Mouse (Mus musculus): ENCODE measurements around the gene Vamp1. TPM values are rescaled to one million over a fixed set of nuclear protein-coding genes. Genes with fewer than 3 reads are reported as not detected.
"Not testable (repeated sequence)": the region's sequence is repeated elsewhere in the genome, so short reads cannot be mapped to it uniquely, and the experiment has no call there.

Vamp1 gene
- polyA plus RNA-seq, 1 experiment, result 1.4 TPM

GRCm38 (mm10) chr6:125274841-125275563, 59.7 kb downstream of the Vamp1 start:
- no peak overlapping the region for H3K4me3 ChIP-seq (replicated peaks)
- peaks cover 21% of the 10 kb centered on the region for H3K27me3 ChIP-seq (replicated peaks)
- peaks cover 4% of the 10 kb centered on the region; the same call in 1 of the 2 replicates for H3K9me3 ChIP-seq
- no peaks in the 10 kb centered on the region for H3K36me3 ChIP-seq (replicated peaks; ENCODE audit: low read length)
- H3K4me1 ChIP-seq, result peaks cover 31% of the 10 kb centered on the region
- TF ChIP-seq FLI1 (IDR thresholded peaks at IDR 0.05; ENCODE audit: low read length) (no peak), GATA1 (IDR thresholded peaks at IDR 0.05; ENCODE audit: borderline replicate concordance, low read length) (no peak)

DNA sequence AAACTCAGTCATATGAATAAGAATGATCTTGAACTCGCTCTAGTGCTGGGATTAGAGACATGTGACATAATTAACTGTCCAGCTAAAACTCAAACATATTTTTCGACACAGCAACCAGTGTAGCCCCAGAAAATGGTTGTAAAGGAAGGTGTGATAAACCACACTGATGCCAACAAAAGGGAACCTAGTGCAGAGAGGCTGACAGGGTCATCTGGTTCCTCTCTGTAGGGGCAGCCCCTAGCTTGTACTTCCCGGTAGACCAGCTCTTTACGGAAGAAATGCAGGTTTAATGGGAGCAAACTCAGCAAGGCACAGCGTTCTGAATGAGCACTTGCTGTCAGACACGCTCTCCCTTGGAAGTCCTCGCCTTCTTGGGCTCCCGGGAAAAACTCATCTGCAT, 64.4 kb downstream of the Vamp1 start:
- H3K4me3 ChIP-seq (replicated peaks), result no peak overlapping the region
- H3K36me3 ChIP-seq (replicated peaks; ENCODE audit: low read length), result no peaks in the 10 kb centered on the region
- peaks cover 24% of the 10 kb centered on the region for H3K27me3 ChIP-seq (replicated peaks)
- H3K9me3 ChIP-seq, result peaks cover 11% of the 10 kb centered on the region
- no peak for TF ChIP-seq FLI1 (IDR thresholded peaks at IDR 0.05; ENCODE audit: low read length)
- peaks cover 4% of the 10 kb centered on the region for H3K4me1 ChIP-seq

DNA sequence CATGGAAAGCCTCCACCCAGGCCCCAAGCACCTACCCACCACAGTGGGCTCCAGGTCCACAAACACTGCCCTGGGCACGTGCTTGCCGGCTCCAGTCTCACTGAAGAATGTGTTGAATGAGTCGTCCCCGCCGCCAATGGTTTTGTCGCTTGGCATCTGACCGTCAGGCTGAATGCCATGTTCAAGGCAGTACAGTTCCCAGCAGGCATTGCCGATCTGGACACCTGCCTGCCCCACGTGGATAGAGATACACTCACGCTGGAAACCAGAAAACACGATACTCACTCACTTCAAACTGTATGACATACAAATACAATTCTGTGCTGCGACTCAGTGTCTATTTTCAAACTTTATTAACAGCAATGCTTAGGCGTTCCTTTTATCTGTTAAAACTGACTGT, 67.4 kb downstream of the Vamp1 start:
- H3K36me3 ChIP-seq (replicated peaks; ENCODE audit: low read length); H3K4me3 ChIP-seq (replicated peaks); H3K4me1 ChIP-seq: not testable (repeated sequence)
- H3K27me3 ChIP-seq (replicated peaks), result peaks cover 10% of the 10 kb centered on the region
- peaks cover 13% of the 10 kb centered on the region for H3K9me3 ChIP-seq

GRCm38 (mm10) chr6:125284250-125284649, 68.9 kb downstream of the Vamp1 start:
- H3K36me3 ChIP-seq (replicated peaks; ENCODE audit: low read length), result no peaks in the 10 kb centered on the region
- no peaks in the 10 kb centered on the region for H3K4me1 ChIP-seq
- no peak overlapping the region for H3K4me3 ChIP-seq (replicated peaks)
- peaks cover 20% of the 10 kb centered on the region for H3K27me3 ChIP-seq (replicated peaks)
- H3K9me3 ChIP-seq, result peaks cover 13% of the 10 kb centered on the region
- TF ChIP-seq FLI1 (IDR thresholded peaks at IDR 0.05; ENCODE audit: low read length) (no peak), GATA1 (IDR thresholded peaks at IDR 0.05; ENCODE audit: borderline replicate concordance, low read length) (no peak)

GRCm38 (mm10) chr6:125284751-125285150, 69.4 kb downstream of the Vamp1 start:
- Histone ChIP-seq H3K4me1 (no peaks in the 10 kb centered on the region), H3K27me3 (replicated peaks) (peaks cover 20% of the 10 kb centered on the region), H3K36me3 (replicated peaks; ENCODE audit: low read length) (no peaks in the 10 kb centered on the region), H3K9me3 (peaks cover 12% of the 10 kb centered on the region), H3K4me3 (replicated peaks) (no peak overlapping the region)
- no peak for TF ChIP-seq FLI1 (IDR thresholded peaks at IDR 0.05; ENCODE audit: low read length)
- TF ChIP-seq GATA1 (IDR thresholded peaks at IDR 0.05; ENCODE audit: borderline replicate concordance, low read length), result no peak

GRCm38 (mm10) chr6:125285890-125286289, 70.5 kb downstream of the Vamp1 start, which contains the start of gene Tuba3a:
Tuba3a (minus strand) TSS chr6:125286042.
- H3K4me3 ChIP-seq (replicated peaks), result no peak within 1 kb of the TSS
- TF ChIP-seq FLI1 (IDR thresholded peaks at IDR 0.05; ENCODE audit: low read length) (no peak), GATA1 (IDR thresholded peaks at IDR 0.05; ENCODE audit: borderline replicate concordance, low read length) (no peak)
- peaks cover 23% of the 10 kb centered on the region for H3K27me3 ChIP-seq (replicated peaks)
- no peaks in the 10 kb centered on the region for H3K4me1 ChIP-seq
- H3K9me3 ChIP-seq, result peaks cover 6% of the 10 kb centered on the region
- H3K36me3 ChIP-seq (replicated peaks; ENCODE audit: low read length), result no peaks in the 10 kb centered on the region

GRCm38 (mm10) chr6:125286944-125287343, 71.6 kb downstream of the Vamp1 start:
- H3K4me1 ChIP-seq, result no peaks in the 10 kb centered on the region
- peaks cover 3% of the 10 kb centered on the region; the same call in 1 of the 2 replicates for H3K9me3 ChIP-seq
- H3K4me3 ChIP-seq (replicated peaks), result no peak overlapping the region
- H3K27me3 ChIP-seq (replicated peaks), result peaks cover 27% of the 10 kb centered on the region
- TF ChIP-seq FLI1 (IDR thresholded peaks at IDR 0.05; ENCODE audit: low read length), result no peak
- TF ChIP-seq GATA1 (IDR thresholded peaks at IDR 0.05; ENCODE audit: borderline replicate concordance, low read length), result no peak
- no peaks in the 10 kb centered on the region for H3K36me3 ChIP-seq (replicated peaks; ENCODE audit: low read length)

DNA sequence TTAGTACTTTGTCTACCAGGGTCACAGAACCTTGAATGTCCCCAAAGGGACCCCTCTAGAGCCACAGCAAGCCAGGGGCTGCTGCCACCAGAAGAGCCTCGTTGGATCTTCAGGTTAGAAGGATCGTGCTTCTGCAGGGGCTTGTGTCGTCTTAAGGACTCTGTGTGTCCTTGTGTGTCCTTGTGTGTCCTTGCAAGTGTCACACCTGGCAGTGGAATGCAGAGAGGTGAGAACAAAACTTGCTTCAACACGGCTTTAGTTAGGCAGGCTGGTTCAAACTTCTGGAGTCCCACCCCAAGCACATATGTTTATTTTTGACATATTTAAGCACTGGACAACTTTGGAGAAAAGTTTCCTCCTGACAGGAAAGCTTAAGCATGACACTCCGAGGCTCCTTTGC, 73.4 kb downstream of the Vamp1 start:
- H3K36me3 ChIP-seq (replicated peaks; ENCODE audit: low read length), result no peaks in the 10 kb centered on the region
- H3K27me3 ChIP-seq (replicated peaks), result peaks cover 31% of the 10 kb centered on the region
- H3K4me3 ChIP-seq (replicated peaks), result no peak overlapping the region
- H3K4me1 ChIP-seq, result no peaks in the 10 kb centered on the region
- peaks cover 17% of the 10 kb centered on the region for H3K9me3 ChIP-seq
- TF ChIP-seq GATA1 (IDR thresholded peaks at IDR 0.05; ENCODE audit: borderline replicate concordance, low read length) (no peak), FLI1 (IDR thresholded peaks at IDR 0.05; ENCODE audit: low read length) (no peak)

- Histone ChIP-seq H3K4me1 (no peaks in the 10 kb centered on the region), H3K4me3 (replicated peaks) (no peak overlapping the region), H3K27me3 (replicated peaks) (peaks cover 41% of the 10 kb centered on the region), H3K9me3 (peaks cover 26% of the 10 kb centered on the region), H3K36me3 (replicated peaks; ENCODE audit: low read length) (no peaks in the 10 kb centered on the region)
- TF ChIP-seq FLI1 (IDR thresholded peaks at IDR 0.05; ENCODE audit: low read length), result no peak
- no peak for TF ChIP-seq GATA1 (IDR thresholded peaks at IDR 0.05; ENCODE audit: borderline replicate concordance, low read length)
Measured at GRCm38 (mm10) chr6:125291329-125291728, 76.0 kb downstream of the Vamp1 start.

DNA sequence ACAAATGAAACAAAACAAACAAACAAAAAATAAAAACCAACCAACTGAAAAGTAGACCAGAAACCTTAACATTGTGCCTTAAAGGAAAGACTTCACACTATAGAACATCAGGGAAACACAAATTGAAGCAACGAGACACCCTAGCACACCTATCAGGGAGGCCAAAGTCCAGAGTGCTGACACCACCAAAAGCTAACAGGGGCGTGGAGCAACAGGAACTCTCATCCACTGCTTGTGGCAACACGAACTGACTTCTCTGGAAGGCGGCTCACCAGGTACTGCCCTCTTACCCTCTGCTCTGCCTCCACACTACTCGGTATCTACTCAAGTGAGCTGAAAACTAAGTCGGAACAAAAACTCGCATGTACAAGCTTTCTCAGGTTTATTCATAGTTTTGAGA, 76.9 kb downstream of the Vamp1 start:
- no peak for TF ChIP-seq GATA1 (IDR thresholded peaks at IDR 0.05; ENCODE audit: borderline replicate concordance, low read length)
- no peak for TF ChIP-seq FLI1 (IDR thresholded peaks at IDR 0.05; ENCODE audit: low read length)
- H3K36me3 ChIP-seq (replicated peaks; ENCODE audit: low read length), result no peaks in the 10 kb centered on the region
- peaks cover 46% of the 10 kb centered on the region for H3K27me3 ChIP-seq (replicated peaks)
- H3K9me3 ChIP-seq, result peaks cover 26% of the 10 kb centered on the region
- no peak overlapping the region for H3K4me3 ChIP-seq (replicated peaks)
- no peaks in the 10 kb centered on the region for H3K4me1 ChIP-seq
